Mouse (Mus musculus): ENCODE results near the gene Tacc2. TPM values are rescaled to one million over a fixed set of nuclear protein-coding genes. Genes with fewer than 3 reads are reported as not detected.
"Not testable (repeated sequence)": the region's sequence is repeated elsewhere in the genome, so short reads cannot be mapped to it uniquely, and the experiment has no call there.

Tacc2 gene
- polyA plus RNA-seq, 1 experiment, result 44.6 TPM

GRCm38 (mm10) chr7:130654562-130654961 is 77.3 kb downstream of the Tacc2 start:
- Histone ChIP-seq H3K27ac (ENCODE audit: insufficient read depth, low read length) (no peak overlapping the region), H3K4me3 (ENCODE audit: insufficient read depth, low read length) (no peak overlapping the region), H3K4me1 (ENCODE audit: control insufficient read depth, insufficient read depth, low read length) (no peaks in the 10 kb centered on the region; the same call in 1 of the 2 replicates)
- TF ChIP-seq CTCF (IDR thresholded peaks at IDR 0.05; ENCODE audit: extremely low read depth, insufficient read depth, low read length), result no peak
- no peak for TF ChIP-seq POLR2A (IDR thresholded peaks at IDR 0.05; ENCODE audit: extremely low read depth, insufficient read depth, low read length)

GRCm38 (mm10) chr7:130656965-130657364 is 79.7 kb downstream of the Tacc2 start:
- TF ChIP-seq CTCF (IDR thresholded peaks at IDR 0.05; ENCODE audit: extremely low read depth, insufficient read depth, low read length) (no peak), POLR2A (IDR thresholded peaks at IDR 0.05; ENCODE audit: extremely low read depth, insufficient read depth, low read length) (no peak)
- H3K4me3 ChIP-seq (ENCODE audit: insufficient read depth, low read length), result no peak overlapping the region
- H3K27ac ChIP-seq (ENCODE audit: insufficient read depth, low read length), result no peak overlapping the region
- no peaks in the 10 kb centered on the region; the same call in 1 of the 2 replicates for H3K4me1 ChIP-seq (ENCODE audit: control insufficient read depth, insufficient read depth, low read length)

- H3K4me1 ChIP-seq (ENCODE audit: control insufficient read depth, insufficient read depth, low read length), result no peaks in the 10 kb centered on the region; the same call in 1 of the 2 replicates
- no peak for TF ChIP-seq CTCF (IDR thresholded peaks at IDR 0.05; ENCODE audit: extremely low read depth, insufficient read depth, low read length)
- TF ChIP-seq POLR2A (IDR thresholded peaks at IDR 0.05; ENCODE audit: extremely low read depth, insufficient read depth, low read length), result no peak
- no peak overlapping the region for H3K27ac ChIP-seq (ENCODE audit: insufficient read depth, low read length)
- H3K4me3 ChIP-seq (ENCODE audit: insufficient read depth, low read length), result no peak overlapping the region
Measured at GRCm38 (mm10) chr7:130657751-130658150, 80.5 kb downstream of the Tacc2 start.

GRCm38 (mm10) chr7:130659129-130659528 is 81.9 kb downstream of the Tacc2 start:
- TF ChIP-seq POLR2A (IDR thresholded peaks at IDR 0.05; ENCODE audit: extremely low read depth, insufficient read depth, low read length) (no peak), CTCF (IDR thresholded peaks at IDR 0.05; ENCODE audit: extremely low read depth, insufficient read depth, low read length) (no peak)
- no peaks in the 10 kb centered on the region; the same call in 1 of the 2 replicates for H3K4me1 ChIP-seq (ENCODE audit: control insufficient read depth, insufficient read depth, low read length)
- H3K27ac ChIP-seq (ENCODE audit: insufficient read depth, low read length), result no peak overlapping the region
- H3K4me3 ChIP-seq (ENCODE audit: insufficient read depth, low read length), result no peak overlapping the region

- H3K4me3 ChIP-seq (ENCODE audit: insufficient read depth, low read length), result no peak overlapping the region
- TF ChIP-seq POLR2A (IDR thresholded peaks at IDR 0.05; ENCODE audit: extremely low read depth, insufficient read depth, low read length) (no peak), CTCF (IDR thresholded peaks at IDR 0.05; ENCODE audit: extremely low read depth, insufficient read depth, low read length) (no peak)
- no peak overlapping the region for H3K27ac ChIP-seq (ENCODE audit: insufficient read depth, low read length)
- no peaks in the 10 kb centered on the region for H3K4me1 ChIP-seq (ENCODE audit: control insufficient read depth, insufficient read depth, low read length)
Measured at GRCm38 (mm10) chr7:130662250-130662649, 85.0 kb downstream of the Tacc2 start.

- TF ChIP-seq POLR2A (IDR thresholded peaks at IDR 0.05; ENCODE audit: extremely low read depth, insufficient read depth, low read length), result no peak
- no peak for TF ChIP-seq CTCF (IDR thresholded peaks at IDR 0.05; ENCODE audit: extremely low read depth, insufficient read depth, low read length)
- H3K4me1 ChIP-seq (ENCODE audit: control insufficient read depth, insufficient read depth, low read length), result no peaks in the 10 kb centered on the region
- no peak overlapping the region for H3K27ac ChIP-seq (ENCODE audit: insufficient read depth, low read length)
- no peak overlapping the region for H3K4me3 ChIP-seq (ENCODE audit: insufficient read depth, low read length)
Measured at GRCm38 (mm10) chr7:130662869-130663268, 85.6 kb downstream of the Tacc2 start.

GRCm38 (mm10) chr7:130664037-130664436 is 86.8 kb downstream of the Tacc2 start:
- no peak overlapping the region for H3K4me3 ChIP-seq (ENCODE audit: insufficient read depth, low read length)
- TF ChIP-seq POLR2A (IDR thresholded peaks at IDR 0.05; ENCODE audit: extremely low read depth, insufficient read depth, low read length) (no peak), CTCF (IDR thresholded peaks at IDR 0.05; ENCODE audit: extremely low read depth, insufficient read depth, low read length) (no peak)
- H3K27ac ChIP-seq (ENCODE audit: insufficient read depth, low read length), result no peak overlapping the region
- H3K4me1 ChIP-seq (ENCODE audit: control insufficient read depth, insufficient read depth, low read length), result no peaks in the 10 kb centered on the region

- Histone ChIP-seq H3K4me3 (ENCODE audit: insufficient read depth, low read length) (no peak overlapping the region), H3K4me1 (ENCODE audit: control insufficient read depth, insufficient read depth, low read length) (no peaks in the 10 kb centered on the region), H3K27ac (ENCODE audit: insufficient read depth, low read length) (no peak overlapping the region)
- TF ChIP-seq POLR2A (IDR thresholded peaks at IDR 0.05; ENCODE audit: extremely low read depth, insufficient read depth, low read length), result no peak
- no peak for TF ChIP-seq CTCF (IDR thresholded peaks at IDR 0.05; ENCODE audit: extremely low read depth, insufficient read depth, low read length)
Measured at GRCm38 (mm10) chr7:130664629-130665028, 87.4 kb downstream of the Tacc2 start.

GRCm38 (mm10) chr7:130665358-130665757 is 88.1 kb downstream of the Tacc2 start:
- Histone ChIP-seq H3K4me3 (ENCODE audit: insufficient read depth, low read length) (no peak overlapping the region), H3K27ac (ENCODE audit: insufficient read depth, low read length) (no peak overlapping the region), H3K4me1 (ENCODE audit: control insufficient read depth, insufficient read depth, low read length) (no peaks in the 10 kb centered on the region)
- TF ChIP-seq CTCF (IDR thresholded peaks at IDR 0.05; ENCODE audit: extremely low read depth, insufficient read depth, low read length) (no peak), POLR2A (IDR thresholded peaks at IDR 0.05; ENCODE audit: extremely low read depth, insufficient read depth, low read length) (no peak)

- not testable (repeated sequence) for H3K4me1 ChIP-seq (ENCODE audit: control insufficient read depth, insufficient read depth, low read length); H3K27ac ChIP-seq (ENCODE audit: insufficient read depth, low read length); H3K4me3 ChIP-seq (ENCODE audit: insufficient read depth, low read length)
Measured at GRCm38 (mm10) chr7:130668013-130668412, 90.8 kb downstream of the Tacc2 start.

Measured in cortical plate, adult 2 months (tissue).